Mouse (Mus musculus) brown adipose tissue, adult 24 weeks (tissue): Measurements from ENCODE around the gene Ptprq. TPM values are rescaled to one million over a fixed set of nuclear protein-coding genes. Genes with fewer than 3 reads are reported as not detected.

Source experiments
- H3K27ac ChIP-seq: fragments of 200-500 bp; replicated peaks from 2 replicates; pipeline ENCODE4 v1.5.1; 2012; ENCODE audit warnings: low read depth, mild to moderate bottlenecking, low read length
- H3K4me1 ChIP-seq: fragments of 200-500 bp; 2 replicates; pipeline ENCODE4 v1.6.1; 2012; ENCODE audit warnings: low read length, mixed read lengths; ENCODE audit not compliant: control insufficient read depth, insufficient read depth, insufficient read length
- H3K4me3 ChIP-seq: fragments of 200-500 bp; 2 replicates; pipeline ENCODE4 v1.5.1; 2012; ENCODE audit warnings: low read depth, mild to moderate bottlenecking, low read length, moderate library complexity; ENCODE audit not compliant: insufficient read depth
- polyA plus RNA-seq: library from polyadenylated mRNA; stranded (reverse); fragments of >200 nt; gene quantifications from 2 replicates; pipeline ENCODE4 v1.2.4, GENCODE M21; 2012; ENCODE audit not compliant: missing spikeins, insufficient read depth, insufficient read length

The Ptprq gene
- polyA plus RNA-seq, 1 experiment: not detected

GRCm38 (mm10) chr10:107687382-107687781 lies 32.5 kb downstream of the Ptprq start:
- Histone ChIP-seq H3K4me3 (no peak overlapping the region), H3K4me1 (no peaks in the 10 kb centered on the region), H3K27ac (no peak overlapping the region)

- H3K4me1 ChIP-seq: no peaks in the 10 kb centered on the region
- H3K27ac ChIP-seq: no peak overlapping the region
- no peak overlapping the region for H3K4me3 ChIP-seq
Measured at GRCm38 (mm10) chr10:107675994-107676393, 43.9 kb downstream of the Ptprq start.

- Histone ChIP-seq H3K27ac (no peak overlapping the region), H3K4me1 (no peaks in the 10 kb centered on the region), H3K4me3 (no peak overlapping the region)
Measured at GRCm38 (mm10) chr10:107668374-107669094, 51.3 kb downstream of the Ptprq start.

GRCm38 (mm10) chr10:107662372-107663065 lies 57.3 kb downstream of the Ptprq start:
- Histone ChIP-seq H3K4me1 (no peaks in the 10 kb centered on the region), H3K4me3 (no peak overlapping the region), H3K27ac (no peak overlapping the region)

- Histone ChIP-seq H3K4me1 (no peaks in the 10 kb centered on the region), H3K4me3 (no peak overlapping the region), H3K27ac (no peak overlapping the region)
Measured at GRCm38 (mm10) chr10:107661970-107662369, 57.9 kb downstream of the Ptprq start.

GRCm38 (mm10) chr10:107659141-107659540 lies 60.7 kb downstream of the Ptprq start:
- Histone ChIP-seq H3K4me1 (no peaks in the 10 kb centered on the region), H3K27ac (no peak overlapping the region)

GRCm38 (mm10) chr10:107649687-107650086 lies 70.2 kb downstream of the Ptprq start:
- no peaks in the 10 kb centered on the region for H3K4me1 ChIP-seq
- H3K27ac ChIP-seq: no peak overlapping the region

More at GRCm38 (mm10) chr10:107659141-107659540, 60.7 kb downstream of the Ptprq start:
- no peak overlapping the region for H3K4me3 ChIP-seq

GRCm38 (mm10) chr10:107628104-107628503 lies 91.7 kb downstream of the Ptprq start:
- Histone ChIP-seq H3K4me3 (no peak overlapping the region), H3K4me1 (no peaks in the 10 kb centered on the region), H3K27ac (no peak overlapping the region)

More at GRCm38 (mm10) chr10:107649687-107650086, 70.2 kb downstream of the Ptprq start:
- no peak overlapping the region for H3K4me3 ChIP-seq

GRCm38 (mm10) chr10:107626648-107627047 lies 93.2 kb downstream of the Ptprq start:
- Histone ChIP-seq H3K27ac (no peak overlapping the region), H3K4me1 (no peaks in the 10 kb centered on the region)

GRCm38 (mm10) chr10:107624211-107624610 lies 95.6 kb downstream of the Ptprq start:
- no peaks in the 10 kb centered on the region for H3K4me1 ChIP-seq
- H3K4me3 ChIP-seq: no peak overlapping the region
- H3K27ac ChIP-seq: no peak overlapping the region

More at GRCm38 (mm10) chr10:107626648-107627047, 93.2 kb downstream of the Ptprq start:
- H3K4me3 ChIP-seq: no peak overlapping the region

GRCm38 (mm10) chr10:107615460-107615859 lies 104.4 kb downstream of the Ptprq start:
- Histone ChIP-seq H3K4me3 (no peak overlapping the region), H3K4me1 (no peaks in the 10 kb centered on the region), H3K27ac (no peak overlapping the region)

GRCm38 (mm10) chr10:107601371-107601770 lies 118.5 kb downstream of the Ptprq start:
- Histone ChIP-seq H3K4me3 (no peak overlapping the region), H3K27ac (no peak overlapping the region), H3K4me1 (no peaks in the 10 kb centered on the region)

- no peak overlapping the region for H3K27ac ChIP-seq
- no peaks in the 10 kb centered on the region for H3K4me1 ChIP-seq
- no peak overlapping the region for H3K4me3 ChIP-seq
Measured at GRCm38 (mm10) chr10:107583360-107583759, 136.5 kb downstream of the Ptprq start.

GRCm38 (mm10) chr10:107569044-107569443 lies 150.8 kb downstream of the Ptprq start:
- Histone ChIP-seq H3K4me1 (no peaks in the 10 kb centered on the region), H3K27ac (no peak overlapping the region), H3K4me3 (no peak overlapping the region)

- Histone ChIP-seq H3K27ac (no peak overlapping the region), H3K4me3 (no peak overlapping the region), H3K4me1 (no peaks in the 10 kb centered on the region)
Measured at GRCm38 (mm10) chr10:107568261-107568660, 151.6 kb downstream of the Ptprq start.

GRCm38 (mm10) chr10:107562875-107563274 lies 157.0 kb downstream of the Ptprq start:
- H3K4me1 ChIP-seq: no peaks in the 10 kb centered on the region
- no peak overlapping the region for H3K27ac ChIP-seq
- no peak overlapping the region for H3K4me3 ChIP-seq
